Mouse (Mus musculus): ENCODE results near the gene Mum1. TPM values are rescaled to one million over a fixed set of nuclear protein-coding genes. Genes with fewer than 3 reads are reported as not detected.

The Mum1 gene
- polyA plus RNA-seq (2015; fragmentation: Nextera tagmentation; extraction: Ambion mirVana), result 62.1 and 64.7 TPM in 2 replicates

DNA sequence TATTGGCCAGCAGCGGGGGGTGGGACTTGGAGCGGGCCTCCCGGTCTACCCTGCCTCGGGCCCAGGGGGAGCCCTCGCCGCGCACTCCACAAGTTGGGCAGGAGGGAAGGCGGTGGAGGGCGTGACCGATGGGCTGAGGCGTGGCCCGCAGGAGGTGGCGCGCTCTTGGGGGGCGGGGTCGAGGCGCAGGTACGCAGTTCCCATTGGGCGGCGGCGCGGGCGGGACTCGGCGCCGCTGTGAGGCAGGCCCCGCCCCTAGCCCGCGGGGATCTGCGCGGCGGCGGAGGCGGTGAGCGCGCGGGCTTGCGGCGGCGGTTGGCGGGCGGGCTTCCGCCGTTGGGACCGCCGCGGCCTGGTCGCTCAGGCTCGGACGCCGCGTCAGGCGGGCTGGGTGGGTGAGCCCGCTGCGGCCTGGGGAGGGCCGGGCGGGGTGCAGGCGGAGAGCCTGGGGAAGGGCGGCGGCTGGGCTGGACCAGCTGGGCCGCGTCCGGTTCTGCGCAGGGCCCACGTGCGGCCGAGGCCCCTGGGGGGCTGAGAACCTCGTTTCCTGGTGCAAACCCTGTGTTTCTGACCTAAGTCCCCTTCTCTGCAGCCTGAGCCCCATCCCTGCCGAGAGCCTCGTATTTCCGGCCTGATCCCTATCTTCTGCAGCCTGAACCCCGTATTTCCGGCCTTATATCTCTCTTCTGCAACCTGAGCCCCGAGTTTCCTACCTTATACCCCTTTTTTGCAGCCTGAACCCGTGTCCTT, at the start of gene Mum1:
TSS of gene Mum1 (plus strand) at position 19 of the 750 bp plus-strand sequence.
- peak; percentile 97 for ATAC-seq
- H3K9ac ChIP-seq, result peak within 1 kb of the TSS; percentile 98
- under 1% methylated on average over 34 of the region's 75 CpGs for WGBS
- H3K4me1 ChIP-seq, result peaks cover 46% of the 10 kb centered on the region
- peaks cover 21% of the 10 kb centered on the region for H3K36me3 ChIP-seq (ENCODE audit: poor library complexity, severe bottlenecking)
- H3K9me3 ChIP-seq (replicated peaks), result no peaks in the 10 kb centered on the region
- H3K4me2 ChIP-seq, result peak within 1 kb of the TSS; percentile 93
- peak within 1 kb of the TSS; percentile 95 for H3K27ac ChIP-seq
- no peaks in the 10 kb centered on the region for H3K27me3 ChIP-seq
- peak within 1 kb of the TSS; percentile 84 for H3K4me3 ChIP-seq

DNA sequence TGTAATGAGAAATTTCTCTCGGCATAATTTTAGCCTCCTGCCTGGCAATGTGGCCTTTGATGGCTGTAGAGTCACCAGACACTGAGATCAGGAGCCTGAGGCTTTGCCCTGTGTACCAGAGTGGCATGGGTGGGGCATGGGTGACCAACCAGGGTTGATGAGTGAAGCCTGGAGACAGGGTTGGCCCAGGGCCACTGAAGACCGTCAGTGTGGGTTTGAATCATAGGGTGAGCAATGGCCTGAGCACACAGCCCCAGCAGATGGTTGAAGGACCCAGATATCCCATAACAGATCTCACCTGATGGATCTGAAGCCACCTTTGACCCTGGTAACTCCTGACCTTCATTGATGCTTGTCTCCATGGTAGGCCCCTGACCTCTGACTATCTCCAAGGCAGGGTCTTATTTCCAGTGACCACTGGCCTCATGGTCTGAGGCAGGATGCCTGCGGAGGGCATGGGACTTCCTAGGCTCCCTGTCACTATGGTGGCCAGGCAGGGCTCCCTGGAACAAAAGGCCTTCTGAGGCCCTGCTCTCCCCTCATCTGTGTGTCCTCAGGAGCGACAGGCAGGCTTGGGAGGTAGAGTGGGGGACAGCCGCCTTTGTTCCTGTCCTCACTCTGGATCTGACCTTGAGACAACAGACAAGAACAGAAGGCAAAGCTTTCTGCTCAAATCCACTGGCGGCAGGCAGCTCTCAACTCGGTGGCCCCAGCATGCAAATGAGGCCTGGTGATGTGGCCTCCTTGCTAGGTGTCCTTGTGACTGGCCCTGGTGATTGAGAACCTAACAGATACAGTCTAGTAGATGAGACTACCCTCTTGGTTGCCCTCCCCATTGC, 48.6 kb upstream of the Mum1 start:
- Histone ChIP-seq H3K4me3 (no peak overlapping the region), H3K27me3 (no peaks in the 10 kb centered on the region), H3K9me3 (replicated peaks) (no peaks in the 10 kb centered on the region), H3K4me2 (no peak overlapping the region), H3K4me1 (peaks cover 49% of the 10 kb centered on the region), H3K9ac (peak overlapping the region; percentile 10; the same call in 1 of the 2 replicates), H3K36me3 (ENCODE audit: poor library complexity, severe bottlenecking) (peaks cover 9% of the 10 kb centered on the region; the same call in 1 of the 2 replicates), H3K27ac (no peak overlapping the region)
- WGBS, result 70% methylated on average over 7 of the region's 7 CpGs
- no peak for ATAC-seq

DNA sequence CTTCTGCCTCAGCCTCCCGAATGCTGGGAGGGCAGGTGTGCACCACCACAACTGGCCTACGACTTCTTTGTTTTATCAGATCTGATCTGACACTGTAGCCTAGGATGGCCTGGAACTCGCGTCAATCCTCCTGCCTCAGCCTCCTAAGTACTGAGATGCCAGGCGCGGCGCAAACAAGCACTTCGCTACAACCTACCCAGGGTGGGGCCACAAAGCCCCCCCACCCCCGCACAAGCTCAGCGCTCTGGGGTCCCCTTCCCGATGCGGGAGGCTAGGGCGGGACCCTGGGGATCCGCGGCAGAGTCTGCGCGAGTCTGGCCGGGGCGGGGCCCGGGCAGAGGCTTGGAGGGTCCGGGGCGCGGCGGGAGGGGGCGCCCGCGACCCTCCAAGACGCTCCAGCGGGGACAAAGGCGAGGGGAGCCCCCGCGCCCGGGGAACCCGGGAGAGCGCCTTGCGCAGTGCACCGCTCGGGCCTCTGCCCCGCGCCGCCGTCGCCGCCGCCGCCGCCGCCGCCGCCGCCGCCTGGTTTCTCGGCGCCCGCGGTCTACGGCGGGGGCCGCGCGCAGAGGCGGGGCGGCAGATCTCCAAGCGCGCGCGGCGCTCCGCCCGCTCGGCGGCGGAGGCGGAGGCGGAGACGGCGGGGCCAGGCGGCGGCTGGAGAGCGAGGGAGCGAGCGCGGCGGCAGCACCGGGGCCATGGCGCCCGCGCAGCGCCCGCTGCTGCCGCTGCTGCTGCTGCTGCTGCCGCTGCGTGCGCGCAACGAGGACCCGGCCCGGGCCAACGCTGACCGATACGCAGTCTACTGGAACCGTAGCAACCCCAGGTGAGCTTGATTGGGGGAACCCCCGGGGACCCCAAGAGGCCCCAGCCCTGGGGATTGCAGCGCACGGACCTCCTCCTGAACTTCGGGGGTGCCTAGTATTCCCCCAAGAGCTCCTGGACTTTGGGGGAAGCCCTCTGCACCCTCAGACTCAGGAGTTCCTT, 46.9 kb upstream of the Mum1 start, which contains the start of gene Efna2:
TSS of gene Efna2 (plus strand) at position 415 of the 984 bp plus-strand sequence.
- Histone ChIP-seq H3K9ac (peak within 1 kb of the TSS; percentile 98), H3K27me3 (no peaks in the 10 kb centered on the region), H3K27ac (peak within 1 kb of the TSS; percentile 79), H3K9me3 (replicated peaks) (no peaks in the 10 kb centered on the region), H3K4me3 (peak within 1 kb of the TSS; percentile 85), H3K4me2 (peak within 1 kb of the TSS; percentile 77), H3K36me3 (ENCODE audit: poor library complexity, severe bottlenecking) (peaks cover 22% of the 10 kb centered on the region; the same call in 1 of the 2 replicates), H3K4me1 (peaks cover 45% of the 10 kb centered on the region)
- WGBS, result 4% methylated on average over 43 of the region's 106 CpGs
- ATAC-seq, result peak; percentile 84

DNA sequence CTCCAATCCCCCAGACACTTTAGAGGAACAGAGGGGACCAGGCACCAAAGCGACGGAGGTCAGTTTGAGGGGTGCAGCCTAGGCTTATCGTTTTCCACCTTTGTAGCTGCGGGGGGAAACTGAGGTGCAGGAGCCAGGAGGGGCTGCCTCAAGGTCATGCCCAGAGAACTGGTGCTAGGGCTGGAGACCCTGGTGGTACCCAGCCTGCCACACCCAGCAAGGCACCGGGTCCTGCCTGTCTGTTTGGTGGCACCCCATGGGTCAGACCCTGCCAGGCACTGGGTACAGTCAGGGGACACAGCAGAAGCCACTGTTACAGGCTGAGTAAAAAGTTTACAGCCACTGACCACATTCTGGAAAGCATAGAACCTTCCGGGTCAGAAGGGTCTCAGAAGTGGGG, 45.9 kb upstream of the Mum1 start:
- H3K4me1 ChIP-seq, result peaks cover 49% of the 10 kb centered on the region
- H3K36me3 ChIP-seq (ENCODE audit: poor library complexity, severe bottlenecking), result peaks cover 22% of the 10 kb centered on the region; the same call in 1 of the 2 replicates
- ATAC-seq, result no peak
- WGBS, result 39% methylated on average over 6 of the region's 6 CpGs
- peak overlapping the region; percentile 98 for H3K9ac ChIP-seq
- H3K27me3 ChIP-seq, result no peaks in the 10 kb centered on the region
- H3K4me3 ChIP-seq, result peak overlapping the region; percentile 85
- H3K27ac ChIP-seq, result no peak overlapping the region
- H3K4me2 ChIP-seq, result peak overlapping the region; percentile 77
- H3K9me3 ChIP-seq (replicated peaks), result no peaks in the 10 kb centered on the region

DNA sequence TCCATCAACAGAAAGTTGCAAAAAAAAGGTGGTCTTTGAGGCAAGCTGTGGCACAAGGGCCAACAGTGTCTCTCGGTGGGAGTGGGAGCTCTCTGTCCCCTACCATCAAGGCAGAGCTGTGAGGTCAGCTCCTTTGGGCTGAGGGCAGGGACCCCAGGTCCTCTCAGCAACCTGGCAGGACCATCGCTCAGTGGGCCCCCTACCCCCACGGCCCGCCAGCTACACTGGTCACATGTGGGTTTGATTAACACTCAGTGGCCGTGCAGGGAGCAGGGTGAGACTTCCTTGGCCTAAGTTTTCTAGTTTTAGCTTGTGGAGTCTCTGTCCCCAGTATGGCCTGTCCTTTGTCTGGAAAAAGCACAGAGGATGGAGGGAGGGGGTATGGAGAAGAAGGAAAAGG, 45.4 kb upstream of the Mum1 start:
- Histone ChIP-seq H3K27ac (no peak overlapping the region), H3K4me2 (peak overlapping the region; percentile 77), H3K9ac (peak overlapping the region; percentile 98), H3K4me1 (peaks cover 49% of the 10 kb centered on the region), H3K9me3 (replicated peaks) (no peaks in the 10 kb centered on the region), H3K36me3 (ENCODE audit: poor library complexity, severe bottlenecking) (peaks cover 22% of the 10 kb centered on the region; the same call in 1 of the 2 replicates), H3K27me3 (no peaks in the 10 kb centered on the region), H3K4me3 (peak overlapping the region; percentile 85)
- 46% methylated on average over 5 of the region's 5 CpGs for WGBS
- no peak for ATAC-seq

DNA sequence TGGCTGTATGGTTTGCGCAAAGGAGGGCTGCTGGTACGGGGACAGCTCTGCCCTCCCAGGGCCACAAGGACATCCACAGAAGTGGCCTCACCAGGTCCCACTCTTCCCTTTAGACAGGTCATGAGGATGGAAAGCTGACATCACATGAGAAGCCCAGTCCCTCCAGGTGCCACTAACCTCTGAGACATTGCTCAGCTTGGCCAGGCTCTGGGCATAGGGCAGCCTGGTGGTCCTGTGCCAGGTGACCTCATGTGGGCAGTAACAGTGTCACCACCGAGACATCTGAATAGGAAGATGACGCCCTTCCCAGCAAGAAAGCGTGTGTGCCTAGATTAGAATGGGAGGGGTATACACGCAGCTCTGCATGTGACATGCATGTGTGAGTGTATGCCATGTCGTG, 43.7 kb upstream of the Mum1 start:
- no peak for ATAC-seq
- Histone ChIP-seq H3K27ac (no peak overlapping the region), H3K4me3 (no peak overlapping the region), H3K36me3 (ENCODE audit: poor library complexity, severe bottlenecking) (peaks cover 32% of the 10 kb centered on the region; the same call in 1 of the 2 replicates), H3K9ac (0 out of 2 replicates have a peak overlapping the region, but pooled peaks have one; percentile 98), H3K4me1 (peaks cover 49% of the 10 kb centered on the region), H3K27me3 (no peaks in the 10 kb centered on the region), H3K4me2 (no peak overlapping the region), H3K9me3 (replicated peaks) (no peaks in the 10 kb centered on the region)
- WGBS, result 95% methylated on average over 7 of the region's 7 CpGs

DNA sequence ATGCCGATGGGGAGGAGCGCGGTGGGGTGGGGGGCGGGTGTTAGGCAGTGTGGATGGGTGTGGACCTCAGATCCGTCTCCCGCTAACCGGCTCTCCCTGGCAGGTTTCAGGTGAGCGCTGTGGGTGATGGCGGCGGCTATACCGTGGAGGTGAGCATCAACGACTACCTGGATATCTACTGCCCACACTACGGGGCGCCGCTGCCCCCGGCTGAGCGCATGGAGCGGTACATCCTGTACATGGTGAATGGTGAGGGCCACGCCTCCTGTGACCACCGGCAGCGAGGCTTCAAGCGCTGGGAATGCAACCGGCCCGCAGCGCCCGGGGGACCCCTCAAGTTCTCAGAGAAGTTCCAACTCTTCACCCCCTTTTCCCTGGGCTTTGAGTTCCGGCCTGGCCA, 39.6 kb upstream of the Mum1 start:
- Histone ChIP-seq H3K4me3 (no peak overlapping the region), H3K27ac (no peak overlapping the region), H3K36me3 (ENCODE audit: poor library complexity, severe bottlenecking) (peaks cover 49% of the 10 kb centered on the region), H3K27me3 (no peaks in the 10 kb centered on the region), H3K9ac (no peak overlapping the region), H3K4me2 (no peak overlapping the region), H3K4me1 (peaks cover 45% of the 10 kb centered on the region), H3K9me3 (replicated peaks) (no peaks in the 10 kb centered on the region)
- WGBS, result 42% methylated on average over 27 of the region's 27 CpGs
- ATAC-seq, result no peak

DNA sequence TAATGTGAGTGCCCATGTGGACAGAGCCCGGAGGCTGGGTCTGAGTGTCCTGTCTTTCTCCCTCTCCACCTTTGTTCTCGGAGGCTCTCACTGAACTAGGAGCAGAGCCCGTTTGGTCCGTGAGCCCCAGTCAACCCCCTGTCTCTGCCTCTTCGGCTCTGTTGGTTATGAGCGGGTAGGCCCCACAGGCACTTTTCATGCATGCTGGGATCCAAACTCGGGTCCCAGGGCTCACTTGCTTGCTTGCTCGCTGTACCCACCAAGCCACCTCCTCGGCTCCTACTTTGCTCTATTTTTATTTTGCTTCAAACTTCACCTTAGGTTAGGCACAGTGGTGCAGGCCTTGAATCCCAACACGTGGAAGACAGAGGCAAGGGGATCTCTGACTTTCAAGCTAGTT, 38.5 kb upstream of the Mum1 start:
- Histone ChIP-seq H3K9me3 (replicated peaks) (no peaks in the 10 kb centered on the region), H3K4me3 (no peak overlapping the region), H3K4me1 (peaks cover 35% of the 10 kb centered on the region), H3K27me3 (no peaks in the 10 kb centered on the region), H3K27ac (no peak overlapping the region), H3K9ac (no peak overlapping the region), H3K4me2 (no peak overlapping the region), H3K36me3 (ENCODE audit: poor library complexity, severe bottlenecking) (peaks cover 39% of the 10 kb centered on the region)
- ATAC-seq, result no peak
- WGBS, result 84% methylated on average over 10 of the region's 10 CpGs

DNA sequence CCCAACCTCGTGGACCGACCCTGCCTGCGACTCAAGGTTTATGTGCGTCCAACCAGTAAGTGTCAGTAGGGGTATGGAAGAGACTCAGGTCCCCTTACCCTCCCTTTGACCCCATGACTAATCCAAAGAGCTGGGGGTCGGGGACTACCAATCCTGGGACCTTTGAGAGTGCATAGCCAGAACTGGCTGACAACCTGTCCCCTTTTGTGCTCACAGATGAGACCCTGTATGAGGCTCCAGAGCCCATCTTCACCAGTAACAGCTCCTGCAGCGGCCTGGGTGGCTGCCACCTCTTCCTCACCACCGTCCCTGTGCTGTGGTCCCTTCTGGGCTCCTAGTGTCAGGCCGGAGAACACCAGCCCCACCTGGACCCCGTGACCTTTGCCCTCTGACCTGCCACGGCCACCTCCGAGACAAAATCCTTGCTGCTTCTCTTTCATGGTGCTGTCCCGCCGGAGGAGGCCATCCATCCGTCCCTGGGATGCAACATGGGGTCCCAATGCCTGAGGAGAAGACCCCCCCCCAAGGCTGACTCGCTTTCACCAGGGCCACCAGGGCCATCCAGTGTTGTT, 37.7 kb upstream of the Mum1 start:
- Histone ChIP-seq H3K4me3 (no peak overlapping the region), H3K27ac (no peak overlapping the region)

DNA sequence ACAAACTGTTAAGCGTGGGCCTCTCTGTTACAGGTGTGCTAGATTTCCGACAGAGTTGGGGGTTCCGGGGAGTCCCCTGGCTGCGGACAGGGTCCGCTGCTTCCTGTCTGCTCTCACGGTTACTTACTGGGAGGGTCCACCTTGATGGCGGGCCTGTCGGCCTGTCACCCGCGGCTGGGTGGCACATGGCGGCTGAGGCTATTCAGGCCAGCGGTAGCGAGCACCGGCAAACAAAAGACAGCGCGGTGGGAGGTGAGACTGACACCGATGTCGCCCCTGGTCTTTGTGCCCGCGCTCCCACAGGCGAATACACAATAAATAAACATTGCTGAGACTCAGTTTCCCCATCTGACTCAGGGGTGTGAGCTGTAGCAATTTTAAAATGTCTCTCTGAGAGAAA, 36.2 kb upstream of the Mum1 start:
- H3K4me2 ChIP-seq, result peak overlapping the region; percentile 74
- peaks cover 38% of the 10 kb centered on the region for H3K4me1 ChIP-seq
- 3% methylated on average over 21 of the region's 21 CpGs for WGBS
- peaks cover 27% of the 10 kb centered on the region for H3K36me3 ChIP-seq (ENCODE audit: poor library complexity, severe bottlenecking)
- peak; percentile 53 for ATAC-seq
- H3K9me3 ChIP-seq (replicated peaks), result no peaks in the 10 kb centered on the region
- peak overlapping the region; percentile 49 for H3K4me3 ChIP-seq
- H3K27me3 ChIP-seq, result no peaks in the 10 kb centered on the region
- peak overlapping the region; percentile 85 for H3K9ac ChIP-seq
- H3K27ac ChIP-seq, result peak overlapping the region; percentile 90

More for the DNA sequence above, 37.7 kb upstream of the Mum1 start:
- no peak overlapping the region for H3K9ac ChIP-seq
- H3K36me3 ChIP-seq (ENCODE audit: poor library complexity, severe bottlenecking), result peaks cover 32% of the 10 kb centered on the region
- no peak overlapping the region for H3K4me2 ChIP-seq
- H3K9me3 ChIP-seq (replicated peaks), result no peaks in the 10 kb centered on the region
- ATAC-seq, result no peak
- H3K27me3 ChIP-seq, result no peaks in the 10 kb centered on the region
- H3K4me1 ChIP-seq, result peaks cover 35% of the 10 kb centered on the region
- 68% methylated on average over 15 of the region's 15 CpGs for whole genome bisulfite sequencing

DNA sequence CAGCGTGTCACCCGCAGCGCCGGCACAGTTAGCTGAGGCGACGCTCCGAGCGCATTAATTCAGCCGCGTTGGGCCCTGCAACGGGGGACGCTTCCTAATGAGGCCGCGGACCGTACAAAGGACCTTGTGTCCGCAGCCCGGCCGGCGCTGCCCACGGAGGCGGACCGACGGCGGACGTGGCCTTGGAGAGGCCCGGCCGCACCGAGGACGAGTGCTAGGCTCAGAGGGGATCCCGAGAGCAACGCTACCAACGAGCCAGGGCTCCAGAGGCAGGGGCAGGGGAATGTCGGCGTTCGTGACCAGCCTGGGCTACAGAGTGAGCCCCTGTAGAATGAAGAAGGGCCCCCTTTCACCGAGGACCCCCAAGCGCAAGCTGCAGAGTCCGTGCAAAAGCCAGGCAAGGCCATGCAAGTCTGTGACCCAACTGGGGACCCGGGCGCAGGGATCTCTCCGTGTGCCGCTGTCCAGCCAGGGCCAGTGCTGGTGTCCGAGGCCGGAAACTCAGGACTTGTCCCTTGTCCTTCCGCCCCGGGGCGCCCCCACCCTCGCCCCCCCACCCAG, 35.7 kb upstream of the Mum1 start:
- H3K27ac ChIP-seq, result peak overlapping the region; percentile 90
- peaks cover 27% of the 10 kb centered on the region for H3K36me3 ChIP-seq (ENCODE audit: poor library complexity, severe bottlenecking)
- WGBS, result under 1% methylated on average over 48 of the region's 48 CpGs
- H3K9ac ChIP-seq, result peak overlapping the region; percentile 85
- H3K4me2 ChIP-seq, result peak overlapping the region; percentile 74
- ATAC-seq, result peak; percentile 48
- peak overlapping the region; percentile 49 for H3K4me3 ChIP-seq
- H3K27me3 ChIP-seq, result no peaks in the 10 kb centered on the region
- no peaks in the 10 kb centered on the region for H3K9me3 ChIP-seq (replicated peaks)
- H3K4me1 ChIP-seq, result peaks cover 33% of the 10 kb centered on the region

Data from forebrain, embryonic 13.5 days (tissue).